In genomic region chr6:91685533-91685883, GRCm38 (mm10) we compare ENCODE assay signal across 8 mouse cellular contexts. TPM values are rescaled to one million over a fixed set of nuclear protein-coding genes. Genes with fewer than 3 reads are reported as not detected.
DNase-seq lines count a peak whose midpoint lies in the region; ATAC-seq and TF ChIP-seq lines count a peak whose summit lies in the region.

No protein-coding gene starts in this region.

- H3K27me3 ChIP-seq in C2C12 (ENCODE audit: control insufficient read depth, insufficient read depth, insufficient read length) = no peaks in the 10 kb centered on the region
- no peaks in the 10 kb centered on the region for H3K27me3 ChIP-seq in forebrain, embryonic 15.5 days
- H3K27me3 ChIP-seq in neural tube, embryonic 12.5 days (replicated peaks) = no peaks in the 10 kb centered on the region

- ATAC-seq in forebrain, embryonic 15.5 days (replicated peaks) = no peak
- ATAC-seq in neural tube, embryonic 12.5 days (ENCODE audit: low FRiP score, low read depth) = no peak

- peak overlapping the region; percentile 100 for H3K9ac ChIP-seq in forebrain, embryonic 15.5 days (replicated peaks)
- H3K9ac ChIP-seq in neural tube, embryonic 12.5 days = peak overlapping the region; percentile 89

- 26% methylated on average over 2 of the region's 2 CpGs for WGBS in forebrain, embryonic 15.5 days
- 11% methylated on average over 2 of the region's 2 CpGs for WGBS in neural tube, embryonic 12.5 days

- peak overlapping the region; percentile 97 for H3K4me3 ChIP-seq in C2C12 (ENCODE audit: insufficient read depth, poor library complexity, severe bottlenecking)
- H3K4me3 ChIP-seq in forebrain, embryonic 15.5 days = peak overlapping the region; percentile 98
- H3K4me3 ChIP-seq in neural tube, embryonic 12.5 days = peak overlapping the region; percentile 93

- H3K27ac ChIP-seq in forebrain, embryonic 15.5 days (replicated peaks) = 0 out of 2 replicates have a peak overlapping the region, but pooled peaks have one; percentile 97
- H3K27ac ChIP-seq in neural tube, embryonic 12.5 days = no peak overlapping the region

- H3K79me2 ChIP-seq in C2C12 (ENCODE audit: control insufficient read depth, insufficient read depth) = peaks cover 65% of the 10 kb centered on the region

- peaks cover 62% of the 10 kb centered on the region for H3K79me3 ChIP-seq in C2C12 (ENCODE audit: low read depth)

- TF ChIP-seq CTCF in C2C12 (IDR thresholded peaks at IDR 0.05; ENCODE audit: control insufficient read depth, insufficient read depth, insufficient read length) = no peak

- H3K4me2 ChIP-seq in forebrain, embryonic 15.5 days (replicated peaks) = peak overlapping the region; percentile 85
- H3K4me2 ChIP-seq in neural tube, embryonic 12.5 days (replicated peaks) = peak overlapping the region; percentile 81

- peak overlapping the region; percentile 55 for H3ac ChIP-seq in C2C12 (ENCODE audit: control insufficient read depth, insufficient read length, low read depth)

- H3K9me3 ChIP-seq in forebrain, embryonic 15.5 days = no peaks in the 10 kb centered on the region
- H3K9me3 ChIP-seq in neural tube, embryonic 12.5 days = no peaks in the 10 kb centered on the region

- peaks cover 53% of the 10 kb centered on the region for H3K4me1 ChIP-seq in forebrain, embryonic 15.5 days
- peaks cover 36% of the 10 kb centered on the region for H3K4me1 ChIP-seq in neural tube, embryonic 12.5 days

- peaks cover 20% of the 10 kb centered on the region for H3K36me3 ChIP-seq in C2C12 (ENCODE audit: control insufficient read depth, insufficient read depth)
- H3K36me3 ChIP-seq in forebrain, embryonic 15.5 days = no peaks in the 10 kb centered on the region; the same call in 1 of the 2 replicates
- H3K36me3 ChIP-seq in neural tube, embryonic 12.5 days = peaks cover 5% of the 10 kb centered on the region; the same call in 1 of the 2 replicates

- peak; percentile 53 for DNase-seq in cerebellum, adult 9-11 months
- DNase-seq in cerebellum, postnatal 14 days = no peak
- DNase-seq in left cerebral cortex, adult 9 months (ENCODE audit: low spot score in 2 of 2) = peak; percentile 67 to 72
- DNase-seq in ovary, postnatal 36 days (ENCODE audit: low spot score) = no peak
- DNase-seq in embryo, embryonic 11 days = no peak

TF ChIP-seq in C2C12, 6 proteins besides CTCF, POLR2A, EP300 and RAD21:
- TF ChIP-seq MYOD1 (IDR thresholded peaks at IDR 0.05; ENCODE audit: control insufficient read depth, insufficient read length, low read depth) = no peak
- TF ChIP-seq MYOG (IDR thresholded peaks at IDR 0.05; ENCODE audit: control insufficient read depth, extremely low read depth, insufficient read length) = no peak
- TF ChIP-seq USF1 (IDR thresholded peaks at IDR 0.05; ENCODE audit: low read depth) = no peak
- no peak for TF ChIP-seq CEBPB (IDR thresholded peaks at IDR 0.05; ENCODE audit: low read depth)
- no peak for TF ChIP-seq MAX (IDR thresholded peaks at IDR 0.05)
- TF ChIP-seq FOSL1 (IDR thresholded peaks at IDR 0.05; ENCODE audit: insufficient read depth, low read length, poor library complexity, severe bottlenecking) = no peak

RNA-seq across cellular contexts. Expression of gene Slc6a6, which starts 1.7 kb away (rescaled TPM):
- 97.0 TPM for polyA plus RNA-seq in C2C12 (2012; fragmentation: generic; extraction: Trizol)
- 94.2 and 98.8 TPM in 2 replicates for polyA plus RNA-seq in forebrain, embryonic 15.5 days (2015; fragmentation: Nextera tagmentation; extraction: Ambion mirVana)
- 60.8 and 72.4 TPM in 2 replicates for polyA plus RNA-seq in neural tube, embryonic 12.5 days (2016; fragmentation: Nextera tagmentation; extraction: Ambion mirVana)

Comparison
In these comparisons a context has a peak if more than half of its experiments do, and no peak if none do; other contexts are left out.
1. DNase-seq: peak in cerebellum, adult 9-11 months (single experiment) and left cerebral cortex, adult 9 months (2 of 2); none in cerebellum, postnatal 14 days (0 of 2), ovary, postnatal 36 days (single experiment) and embryo, embryonic 11 days (single experiment).
2. Peak in every context shown above with its lines, with median percentiles within 50 percentile points of each other: H3K4me3 ChIP-seq.